Mouse (Mus musculus) E14TG2a.4 (cell line): ENCODE data around the gene Ak2.

Experiments used
- H3K27me3 ChIP-seq: 2 replicates; pipeline ENCODE4 v1.6.1; 2014; ENCODE audit warnings: low read length, control low read depth; ENCODE audit not compliant: insufficient read depth
- H3K36me3 ChIP-seq: 2 replicates; pipeline ENCODE4 v1.6.1; 2014; ENCODE audit warnings: low read length, control low read depth; ENCODE audit not compliant: insufficient read depth
- H3K4me1 ChIP-seq: replicated peaks from 2 replicates; pipeline ENCODE4 v1.6.1; 2014; ENCODE audit warnings: low read depth, low read length, control low read depth
- H3K4me3 ChIP-seq: replicated peaks from 2 replicates; pipeline ENCODE4 v1.5.1; 2014; ENCODE audit warnings: mild to moderate bottlenecking, low read length
- H3K9me3 ChIP-seq: 2 replicates; pipeline ENCODE4 v1.6.1; 2014; ENCODE audit warnings: low read length, control low read depth
- CTCF ChIP-seq: conservative IDR thresholded peaks from 2 replicates; pipeline ENCODE4 v1.5.1; 2014; ENCODE audit warnings: low read length
- NANOG ChIP-seq: IDR thresholded peaks from 2 replicates; pipeline ENCODE4 v1.6.1; 2014; ENCODE audit warnings: borderline replicate concordance, low read length, mixed read lengths
- POU5F1 ChIP-seq: IDR thresholded peaks from 2 replicates; pipeline ENCODE4 v1.6.1; 2014; ENCODE audit warnings: low read length, borderline replicate concordance

Ak2 gene

DNA sequence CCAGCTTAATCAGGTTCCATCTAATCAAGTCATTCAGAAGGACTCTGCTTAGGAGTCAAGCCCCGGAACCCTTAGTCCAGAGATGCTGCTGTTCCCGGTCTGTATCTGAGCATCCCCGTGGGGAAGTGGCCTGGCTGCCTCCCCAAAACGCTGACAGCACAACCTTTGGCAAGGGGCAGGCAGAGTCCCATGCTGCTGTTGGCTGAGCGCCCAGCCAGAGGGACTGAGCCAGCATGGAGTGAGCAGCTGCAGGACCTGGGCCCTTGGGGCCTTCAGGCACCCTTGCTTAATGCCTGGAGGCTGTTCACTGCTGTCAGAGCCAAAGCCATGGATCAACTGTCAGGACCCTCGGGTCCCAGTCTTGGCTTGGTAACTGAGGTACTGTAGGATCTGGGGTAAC is 28.7 kb downstream of the Ak2 start:
- 0 out of 2 replicates have a peak, but pooled peaks cover 2% of the 10 kb centered on the region for H3K27me3 ChIP-seq
- no peaks in the 10 kb centered on the region for H3K9me3 ChIP-seq
- no peaks in the 10 kb centered on the region for H3K36me3 ChIP-seq
- no peak overlapping the region for H3K4me3 ChIP-seq
- H3K4me1 ChIP-seq: peaks cover 29% of the 10 kb centered on the region
- no peak for TF ChIP-seq POU5F1
- no peak for TF ChIP-seq NANOG
- TF ChIP-seq CTCF: no peak

DNA sequence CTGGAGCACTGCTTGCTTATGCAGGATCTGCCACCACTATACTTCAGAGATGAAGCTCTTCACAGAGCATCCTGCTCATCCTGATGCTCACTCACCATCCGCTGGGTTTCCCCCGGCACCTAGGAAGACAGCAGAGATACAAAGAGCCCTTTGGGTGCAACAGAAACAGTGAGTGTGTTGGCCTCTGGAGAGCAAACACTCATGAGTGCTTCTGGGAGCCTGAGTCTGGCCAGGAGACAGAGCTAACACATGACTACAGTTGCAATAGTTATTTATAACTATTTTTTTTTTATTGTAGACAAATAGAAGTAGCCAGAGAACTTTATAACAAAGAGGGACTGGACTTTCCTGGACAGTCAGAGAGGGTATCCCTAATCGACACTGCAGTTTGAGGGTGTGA is 29.7 kb downstream of the Ak2 start:
- H3K36me3 ChIP-seq: no peaks in the 10 kb centered on the region
- H3K9me3 ChIP-seq: no peaks in the 10 kb centered on the region
- TF ChIP-seq POU5F1 (no peak), CTCF (no peak), NANOG (no peak)
- 0 out of 2 replicates have a peak, but pooled peaks cover 2% of the 10 kb centered on the region for H3K27me3 ChIP-seq
- H3K4me1 ChIP-seq: peaks cover 19% of the 10 kb centered on the region
- H3K4me3 ChIP-seq: no peak overlapping the region

DNA sequence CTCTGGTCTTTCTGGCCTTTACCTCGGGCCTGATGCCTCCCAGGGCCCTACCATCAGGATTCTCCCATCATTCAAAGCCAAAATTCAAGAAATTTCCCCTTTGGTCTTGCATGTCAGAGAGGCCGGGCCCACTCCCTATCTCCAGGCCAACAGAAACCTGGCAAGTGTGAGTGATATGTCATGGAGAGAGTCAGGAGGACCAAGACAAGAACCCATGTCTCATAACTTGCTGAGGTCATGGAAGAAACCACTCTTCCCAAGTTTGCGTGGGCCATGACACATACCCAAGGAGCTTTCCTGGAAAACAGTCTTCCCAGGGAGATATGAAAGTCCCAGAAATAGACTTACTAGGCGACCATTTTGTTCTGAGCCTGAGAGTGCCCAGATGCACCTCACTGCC is 30.1 kb downstream of the Ak2 start:
- peaks cover 14% of the 10 kb centered on the region for H3K4me1 ChIP-seq

DNA sequence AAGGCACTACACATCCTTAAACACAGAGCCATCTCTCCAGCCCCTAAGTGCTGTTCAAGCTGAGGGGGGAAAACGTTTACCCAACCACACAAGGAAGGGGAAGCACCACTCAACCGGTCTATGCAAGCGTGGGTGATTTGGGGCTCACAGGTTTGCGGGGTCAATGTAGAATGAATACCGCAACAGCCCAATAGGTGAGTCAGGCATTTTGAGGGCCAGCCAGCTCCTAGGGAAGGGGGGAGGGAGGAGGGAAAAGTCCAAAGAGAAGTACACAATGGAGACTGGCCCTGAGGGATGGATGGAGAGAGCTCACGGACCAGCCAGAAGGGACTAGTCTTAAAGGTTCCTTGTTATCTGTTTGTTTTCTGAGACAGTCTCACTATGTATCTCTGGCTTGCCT is 32.1 kb downstream of the Ak2 start:
- peaks cover 7% of the 10 kb centered on the region; the same call in 1 of the 2 replicates for H3K4me1 ChIP-seq
- H3K4me3 ChIP-seq: no peak overlapping the region
- TF ChIP-seq CTCF (no peak), NANOG (no peak), POU5F1 (no peak)
- H3K27me3 ChIP-seq: 0 out of 2 replicates have a peak, but pooled peaks cover 5% of the 10 kb centered on the region
- H3K9me3 ChIP-seq: no peaks in the 10 kb centered on the region
- no peaks in the 10 kb centered on the region for H3K36me3 ChIP-seq

More for the DNA sequence above, 30.1 kb downstream of the Ak2 start:
- Histone ChIP-seq H3K27me3 (0 out of 2 replicates have a peak, but pooled peaks cover 2% of the 10 kb centered on the region), H3K9me3 (no peaks in the 10 kb centered on the region), H3K36me3 (no peaks in the 10 kb centered on the region), H3K4me3 (no peak overlapping the region)
- no peak for TF ChIP-seq NANOG
- no peak for TF ChIP-seq CTCF
- no peak for TF ChIP-seq POU5F1

DNA sequence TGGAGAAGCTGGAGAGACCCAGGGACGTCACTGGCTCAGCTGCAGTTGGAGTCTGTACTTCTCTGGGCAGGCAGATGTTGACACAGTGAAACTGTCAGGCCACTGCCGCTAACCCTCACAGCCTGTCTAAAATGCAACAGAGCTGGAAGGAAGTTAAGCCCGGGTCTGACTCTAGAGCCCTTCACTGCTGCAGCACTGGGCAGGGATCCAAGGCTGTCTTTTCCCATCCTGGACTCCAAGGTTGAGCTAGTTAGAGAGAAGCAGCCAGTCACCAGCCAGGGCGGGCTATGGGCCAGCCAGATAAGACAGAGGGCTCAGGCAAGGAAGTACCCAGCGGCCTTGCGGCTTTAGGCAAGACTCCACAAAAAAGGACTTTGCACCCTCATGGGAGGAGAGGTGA is 33.0 kb downstream of the Ak2 start:
- peaks cover 7% of the 10 kb centered on the region; the same call in 1 of the 2 replicates for H3K4me1 ChIP-seq
- H3K27me3 ChIP-seq: 0 out of 2 replicates have a peak, but pooled peaks cover 5% of the 10 kb centered on the region
- H3K9me3 ChIP-seq: no peaks in the 10 kb centered on the region
- no peaks in the 10 kb centered on the region for H3K36me3 ChIP-seq
- TF ChIP-seq CTCF (no peak), POU5F1 (no peak), NANOG (no peak)
- H3K4me3 ChIP-seq: no peak overlapping the region

DNA sequence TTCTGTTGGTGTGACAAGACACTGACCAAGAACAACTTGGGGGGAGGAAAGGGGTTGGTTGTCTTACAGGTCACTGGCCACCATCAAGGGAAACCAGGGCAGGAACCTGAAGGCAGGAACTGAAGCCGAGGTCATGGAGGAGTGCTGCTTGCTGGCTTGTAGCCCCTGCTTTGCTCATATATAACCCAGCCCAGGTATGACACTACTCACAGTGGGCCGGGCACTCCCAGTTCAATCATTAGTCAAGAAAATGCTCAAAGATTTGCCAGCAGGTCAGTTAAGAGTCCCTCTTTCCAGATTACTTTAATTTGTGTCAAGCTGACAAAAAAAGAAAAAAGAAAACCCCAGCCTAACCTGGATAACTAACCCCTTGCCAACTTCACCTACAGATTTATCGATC is 33.9 kb downstream of the Ak2 start:
- Histone ChIP-seq H3K4me3 (no peak overlapping the region), H3K4me1 (peaks cover 7% of the 10 kb centered on the region; the same call in 1 of the 2 replicates), H3K9me3 (no peaks in the 10 kb centered on the region), H3K36me3 (no peaks in the 10 kb centered on the region), H3K27me3 (0 out of 2 replicates have a peak, but pooled peaks cover 5% of the 10 kb centered on the region)
- TF ChIP-seq NANOG (no peak), CTCF (no peak), POU5F1 (no peak)

DNA sequence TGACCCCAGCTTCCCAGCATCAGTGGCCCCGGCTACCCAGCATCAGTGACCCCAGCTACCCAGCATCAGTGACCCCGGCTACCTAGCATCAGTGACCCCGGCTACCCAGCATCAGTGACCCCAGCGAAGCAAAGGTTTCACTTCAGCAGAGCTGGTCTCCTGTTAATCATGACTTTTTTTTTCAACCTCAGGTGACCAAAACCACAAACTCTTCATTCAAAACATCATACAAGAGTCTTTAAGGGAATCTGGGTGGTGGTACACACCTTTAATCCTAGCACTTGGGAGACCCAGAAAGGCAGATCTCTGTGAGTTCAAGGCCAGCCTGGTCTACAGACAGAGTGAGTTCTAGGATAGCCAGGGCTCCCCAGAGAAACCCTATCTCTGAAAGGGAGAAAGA is 39.0 kb downstream of the Ak2 start:
- Histone ChIP-seq H3K4me3 (no peak overlapping the region), H3K27me3 (0 out of 2 replicates have a peak, but pooled peaks cover 7% of the 10 kb centered on the region), H3K36me3 (no peaks in the 10 kb centered on the region), H3K9me3 (no peaks in the 10 kb centered on the region), H3K4me1 (peaks cover 34% of the 10 kb centered on the region)
- no peak for TF ChIP-seq POU5F1
- TF ChIP-seq CTCF: no peak
- TF ChIP-seq NANOG: no peak

DNA sequence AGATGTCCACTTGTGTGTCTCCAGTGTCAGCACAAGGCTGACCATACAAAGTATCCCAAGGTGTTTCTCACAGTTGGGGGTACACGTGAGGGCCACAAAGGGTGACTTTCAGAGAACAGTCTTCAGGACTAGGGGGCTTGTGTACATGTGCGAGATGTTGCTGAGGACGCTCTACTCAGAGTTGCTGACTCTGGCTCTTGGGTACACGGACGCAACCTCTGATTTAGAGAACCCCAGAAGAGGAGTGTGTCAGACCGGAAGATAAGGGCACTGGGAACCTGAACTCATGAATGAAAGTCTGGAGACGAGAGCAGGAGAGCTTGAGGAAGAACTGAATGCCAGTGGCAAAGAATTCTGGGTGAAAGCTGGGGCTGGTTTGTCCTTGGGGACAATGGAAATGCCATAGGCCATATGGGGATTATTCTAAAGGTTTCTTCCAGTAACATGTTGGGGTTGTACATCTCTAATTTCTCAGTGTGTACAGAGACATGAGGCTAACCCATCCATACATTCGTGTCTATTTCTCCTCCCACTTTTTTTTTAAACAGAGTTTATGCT is 39.7 kb downstream of the Ak2 start:
- TF ChIP-seq NANOG (no peak), CTCF (no peak), POU5F1 (no peak)
- Histone ChIP-seq H3K4me1 (peaks cover 42% of the 10 kb centered on the region), H3K27me3 (0 out of 2 replicates have a peak, but pooled peaks cover 7% of the 10 kb centered on the region), H3K9me3 (no peaks in the 10 kb centered on the region), H3K36me3 (no peaks in the 10 kb centered on the region), H3K4me3 (no peak overlapping the region)
